Mouse (Mus musculus) erythroblast, adult 5-6 weeks (primary cell): Measurements from ENCODE around the gene Aoc2. TPM values are rescaled to one million over a fixed set of nuclear protein-coding genes. Genes with fewer than 3 reads are reported as not detected.
"Not testable (repeated sequence)": the region's sequence is repeated elsewhere in the genome, so short reads cannot be mapped to it uniquely, and the experiment has no call there.

Experiments used
- ATAC-seq: replicated peaks from 2 replicates; pipeline ENCODE4 v1.8.0; 2016; ENCODE audit warnings: moderate number of reproducible peaks, mild to moderate bottlenecking, moderate TSS enrichment, inconsistent platforms; ENCODE audit not compliant: poor library complexity, low FRiP score, severe bottlenecking
- total RNA-seq, 2 experiments: library from RNA; stranded (forward) in 1 of 2; stranded (reverse) in 1 of 2; fragments of 150-400 nt in 1 of 2; fragments of 200-764, 138-1000 nt in 1 of 2; gene quantifications; 2 replicates each; pipeline versions ENCODE4 v1.2.3 to v1.2.4; 2015 to 2017; ENCODE audit warnings: low replicate concordance in 2 of 2

Gene Aoc2
- total RNA-seq, 2 experiments from 2014 or later = 44.1 to 47.1 TPM

DNA sequence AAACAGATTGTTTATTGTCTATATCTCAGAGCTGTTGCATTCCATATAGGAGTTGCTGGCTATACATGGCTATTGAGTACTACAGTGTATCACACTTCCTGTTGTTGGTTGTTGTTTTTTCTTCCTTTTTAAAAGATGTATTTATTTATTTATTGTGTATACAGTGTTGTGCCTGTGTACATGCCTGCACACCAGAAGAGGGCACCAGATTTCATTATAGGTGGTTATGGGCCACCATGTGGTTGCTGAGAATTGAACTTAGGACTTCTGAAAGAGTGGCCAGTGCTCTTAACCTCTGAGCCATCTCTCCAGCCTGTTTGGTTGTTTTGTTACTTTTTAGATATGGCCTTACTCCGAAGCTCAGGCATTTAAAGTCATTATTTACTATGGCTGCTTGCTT, 10.3 kb upstream of the Aoc2 start:
- no peak for ATAC-seq

DNA sequence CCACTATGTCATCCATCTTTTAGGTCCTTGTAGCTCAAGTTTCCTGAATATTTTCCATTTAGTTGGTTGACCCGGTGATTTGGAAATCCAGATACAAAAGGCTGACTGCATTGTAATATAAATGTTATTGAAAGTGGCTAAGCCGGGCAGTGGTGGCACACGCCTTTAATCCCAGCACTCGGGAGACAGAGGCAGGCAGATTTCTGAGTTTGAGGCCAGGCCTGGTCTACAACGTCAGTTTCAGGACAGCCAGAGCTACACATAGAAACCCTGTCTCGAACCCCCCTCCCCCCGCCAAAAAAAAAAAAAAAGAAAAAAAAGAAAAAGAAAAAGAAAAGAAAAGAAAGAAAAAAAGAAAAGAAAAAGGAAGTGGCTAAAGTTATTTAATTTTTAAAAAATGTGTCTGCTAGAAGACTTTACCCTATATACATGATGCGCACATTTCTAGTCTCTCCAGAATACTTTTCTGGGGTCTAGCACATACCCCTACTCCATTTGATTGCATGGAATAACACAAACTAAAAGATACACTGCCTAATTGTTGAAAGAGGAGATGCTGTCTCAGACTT, 9.7 kb upstream of the Aoc2 start:
- no peak for ATAC-seq

DNA sequence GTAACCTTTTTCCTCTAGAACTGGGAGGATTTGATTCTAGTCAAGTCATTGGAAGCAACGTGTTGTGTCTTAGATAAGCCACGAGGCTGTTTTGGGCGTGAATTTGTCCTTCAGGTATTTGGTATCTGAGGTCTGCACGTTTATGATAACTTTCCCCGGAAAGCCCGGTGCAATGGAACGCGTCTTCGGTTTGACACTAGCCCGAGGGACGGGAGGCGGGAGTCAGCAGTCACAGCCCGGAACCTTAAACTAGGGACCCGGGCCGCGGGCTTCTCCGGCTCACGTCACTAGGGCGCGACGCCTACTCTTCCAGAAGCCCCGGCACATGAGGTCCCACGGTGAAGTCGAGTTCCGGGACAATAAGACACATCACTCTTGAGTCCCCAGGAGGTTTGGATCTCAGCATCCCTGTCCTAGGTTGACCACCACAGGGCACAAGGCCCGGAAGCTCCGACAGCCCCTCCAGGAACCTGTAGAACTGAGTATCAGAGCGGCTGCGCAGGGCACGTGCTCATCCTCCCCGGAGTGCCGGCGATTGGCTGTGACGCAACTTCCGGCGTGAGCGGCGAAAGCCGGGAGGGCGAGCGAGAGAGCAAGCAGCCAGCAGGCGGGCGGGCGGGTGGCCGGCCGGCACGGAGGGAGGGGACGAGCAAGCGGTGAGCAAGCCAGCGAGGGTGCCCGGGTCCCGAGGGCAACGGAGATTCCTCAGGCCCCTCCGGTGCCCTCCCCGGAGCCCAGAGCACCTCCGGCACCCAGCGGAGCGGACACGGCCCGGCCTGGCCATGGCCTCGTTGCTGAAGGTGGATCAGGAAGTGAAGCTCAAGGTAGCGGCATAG, 9.0 kb upstream of the Aoc2 start, which contains the start of gene Psme3:
Gene Psme3 (plus strand): TSS at position 549 of the 836 bp plus-strand sequence.
- peak; percentile 82 for ATAC-seq

DNA sequence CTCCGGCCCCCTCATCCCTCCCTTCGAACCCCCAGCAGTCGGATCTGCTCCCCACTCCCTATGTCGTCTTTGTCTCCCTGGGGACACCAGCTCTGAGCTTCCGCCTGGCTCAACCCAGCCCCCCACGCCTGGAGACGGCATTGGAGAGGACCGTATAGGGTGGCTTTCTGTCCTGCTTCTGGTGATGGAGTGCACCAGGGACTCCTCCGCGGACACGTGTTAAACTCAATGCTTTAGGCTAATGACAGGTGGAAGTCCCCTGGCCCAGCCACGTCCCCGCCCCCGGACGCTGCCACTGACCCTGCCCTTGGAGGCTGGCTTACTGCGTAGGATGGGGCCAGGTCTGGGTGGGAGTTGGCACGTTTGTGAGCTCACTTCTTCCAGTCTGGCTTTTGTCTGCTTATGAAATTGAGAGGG, 8.4 kb upstream of the Aoc2 start:
- peak; percentile 64 for ATAC-seq

- ATAC-seq = peak; percentile 67
Measured at GRCm38 (mm10) chr11:101323609-101324008, 1.3 kb upstream of the Aoc2 start.

DNA sequence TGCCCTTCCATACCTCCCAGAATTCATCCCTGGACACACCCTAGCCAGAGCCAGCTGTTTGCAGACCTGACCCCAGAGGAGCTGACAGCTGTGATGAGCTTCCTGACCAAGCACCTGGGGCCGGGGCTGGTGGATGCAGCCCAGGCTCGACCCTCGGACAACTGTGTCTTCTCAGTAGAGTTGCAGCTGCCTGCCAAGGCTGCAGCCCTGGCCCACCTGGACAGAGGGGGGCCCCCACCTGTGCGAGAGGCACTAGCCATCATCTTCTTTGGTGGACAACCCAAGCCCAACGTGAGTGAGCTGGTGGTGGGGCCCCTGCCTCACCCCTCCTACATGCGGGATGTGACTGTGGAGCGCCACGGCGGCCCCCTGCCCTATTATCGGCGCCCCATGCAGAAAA, 338 bp downstream of the Aoc2 start:
- not testable (repeated sequence) for ATAC-seq

- no peak for ATAC-seq
Measured at GRCm38 (mm10) chr11:101326147-101326546, 1.3 kb downstream of the Aoc2 start.

DNA sequence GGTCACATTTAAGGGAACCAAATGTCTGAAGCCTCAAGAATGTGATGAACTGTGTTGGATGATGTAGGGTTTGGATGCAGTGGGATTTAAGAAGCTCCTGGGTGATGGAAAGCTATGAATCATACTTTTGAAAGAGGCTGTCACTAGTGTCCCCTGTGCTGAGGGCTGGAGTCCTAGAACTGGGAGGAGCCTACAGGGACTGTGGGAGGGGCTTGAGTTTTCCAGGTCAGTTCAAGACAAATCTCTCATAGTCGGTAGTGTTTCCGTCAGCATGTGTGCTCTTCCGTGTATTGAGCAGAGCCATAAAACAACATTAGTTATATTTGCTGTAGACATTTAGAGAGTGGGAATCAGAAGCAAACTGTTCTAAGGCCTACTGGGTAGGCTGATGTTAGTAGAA, 2.4 kb downstream of the Aoc2 start:
- ATAC-seq = 0 out of 2 replicates have a peak, but pooled peaks have one; percentile 26

- no peak for ATAC-seq
Measured at GRCm38 (mm10) chr11:101328941-101329635, 4.2 kb downstream of the Aoc2 start.

GRCm38 (mm10) chr11:101330371-101330924, 5.6 kb downstream of the Aoc2 start, which contains the start of gene Aoc3:
TSS of gene Aoc3 (plus strand) at chr11:101330605.
- ATAC-seq = no peak

DNA sequence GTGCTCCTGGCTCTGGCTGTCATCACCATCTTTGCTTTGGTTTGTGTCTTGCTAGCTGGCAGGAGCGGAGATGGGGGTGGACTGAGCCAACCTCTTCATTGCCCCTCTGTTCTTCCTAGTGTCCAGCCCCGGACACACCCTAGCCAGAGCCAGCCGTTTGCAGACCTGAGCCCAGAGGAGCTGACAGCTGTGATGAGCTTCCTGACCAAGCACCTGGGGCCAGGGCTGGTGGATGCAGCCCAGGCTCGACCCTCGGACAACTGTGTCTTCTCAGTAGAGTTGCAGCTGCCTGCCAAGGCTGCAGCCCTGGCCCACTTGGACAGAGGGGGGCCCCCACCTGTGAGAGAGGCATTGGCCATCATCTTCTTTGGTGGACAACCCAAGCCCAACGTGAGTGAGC, 6.1 kb downstream of the Aoc2 start:
- not testable (repeated sequence) for ATAC-seq

DNA sequence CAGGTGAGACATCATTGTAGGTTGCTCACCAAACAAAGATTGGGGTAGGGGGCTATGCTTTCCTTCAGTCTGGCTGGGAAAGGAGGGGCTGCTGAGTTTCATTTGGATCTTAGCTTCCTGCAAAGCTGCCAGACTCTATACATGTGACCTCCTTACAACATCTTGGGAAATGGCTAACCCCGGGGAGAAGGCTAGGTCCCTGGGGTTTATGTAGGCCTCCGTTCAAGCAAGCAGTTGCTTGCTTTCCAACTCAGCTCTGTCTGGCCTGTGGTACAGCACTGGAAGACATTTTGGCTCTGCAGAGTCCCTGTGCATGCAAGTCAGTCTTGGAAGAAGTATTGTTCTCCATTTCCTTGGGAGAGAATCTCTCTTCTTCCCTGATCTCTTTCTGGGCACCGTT, 7.7 kb downstream of the Aoc2 start:
- no peak for ATAC-seq

GRCm38 (mm10) chr11:101334023-101334422, 9.2 kb downstream of the Aoc2 start:
- ATAC-seq = no peak

- no peak for ATAC-seq
Measured at GRCm38 (mm10) chr11:101334516-101334915, 9.7 kb downstream of the Aoc2 start.

- no peak for ATAC-seq
Measured at GRCm38 (mm10) chr11:101335685-101336084, 10.8 kb downstream of the Aoc2 start.

GRCm38 (mm10) chr11:101338123-101338760, 13.4 kb downstream of the Aoc2 start:
- ATAC-seq = peak; percentile 86

- ATAC-seq = peak; percentile 60; the same call in 1 of the 2 replicates
Measured at GRCm38 (mm10) chr11:101347083-101347775, 22.4 kb downstream of the Aoc2 start.

DNA sequence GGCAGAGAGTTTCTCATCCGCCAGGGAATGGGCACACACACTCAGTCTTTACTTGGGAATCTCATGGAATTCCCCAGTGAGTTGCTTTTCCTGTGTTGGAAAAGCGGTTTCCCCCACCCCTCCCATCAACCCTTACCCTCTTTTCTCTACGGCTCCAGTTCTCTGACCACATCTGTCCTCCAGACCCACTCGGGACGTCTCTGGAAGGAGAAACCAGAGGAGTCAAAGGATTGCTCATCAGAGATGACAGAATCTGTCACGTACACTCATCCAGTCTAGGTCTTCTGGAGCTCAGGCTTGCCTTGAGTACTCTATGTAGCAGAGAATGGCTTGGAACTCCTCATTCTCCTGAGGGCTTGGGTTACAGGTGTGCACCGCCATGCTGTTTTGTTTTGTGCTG, 23.9 kb downstream of the Aoc2 start:
- no peak for ATAC-seq

DNA sequence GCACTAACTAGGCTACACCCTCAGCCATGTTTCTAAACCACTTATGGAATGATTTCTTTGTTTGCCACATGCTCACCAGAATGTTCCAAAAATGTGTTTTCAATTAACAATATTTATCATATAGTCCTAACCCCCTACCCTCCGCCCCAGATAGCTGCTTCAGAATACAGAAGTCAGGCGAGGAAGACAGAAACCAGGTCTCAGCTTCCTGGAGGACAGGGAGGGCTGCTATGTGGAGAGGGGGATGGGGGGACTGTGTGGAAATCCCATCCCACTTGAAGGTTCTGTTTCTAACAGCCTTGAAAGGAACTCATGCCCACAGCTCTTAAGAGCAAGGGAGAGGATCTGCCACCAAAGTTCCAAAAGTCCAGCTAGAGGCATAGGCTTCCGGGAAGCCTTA, 24.4 kb downstream of the Aoc2 start:
- ATAC-seq = no peak
